Mouse (Mus musculus) spleen, adult 2 months (tissue): ENCODE data around the gene Slc13a3. TPM values are rescaled to one million over a fixed set of nuclear protein-coding genes. Genes with fewer than 3 reads are reported as not detected.
A peak's percentile ranks its signal among the peaks of the same experiment; 100 is the strongest.

Experiments used
- DNase-seq, 2 experiments: peaks; one replicate each; pipeline versions ENCODE4 v3.0.0 to v3.0.0-alpha.2; 2012 to 2021; ENCODE audit warnings: low spot score in 2 of 2, low read depth in 1 of 2
- H3K27ac ChIP-seq: fragments of 200-500 bp; 2 replicates; pipeline ENCODE4 v1.5.1; 2012; ENCODE audit warnings: low read length, inconsistent platforms; ENCODE audit not compliant: insufficient read depth
- H3K27me3 ChIP-seq: fragments of 200-500 bp; 2 replicates; pipeline ENCODE4 v1.6.1; 2012; ENCODE audit warnings: mild to moderate bottlenecking, moderate library complexity, low read length, inconsistent platforms; ENCODE audit not compliant: control insufficient read depth, insufficient read depth
- H3K36me3 ChIP-seq: fragments of 200-500 bp; 2 replicates; pipeline ENCODE4 v1.6.1; 2012; ENCODE audit warnings: mild to moderate bottlenecking, low read length, inconsistent platforms; ENCODE audit not compliant: control insufficient read depth, insufficient read depth
- H3K4me1 ChIP-seq: fragments of 200-500 bp; 2 replicates; pipeline ENCODE4 v1.6.1; 2011; ENCODE audit warnings: inconsistent platforms; ENCODE audit not compliant: control insufficient read depth, insufficient read depth, insufficient read length
- H3K4me3 ChIP-seq: fragments of 200-500 bp; 2 replicates; pipeline ENCODE4 v1.5.1; 2011; ENCODE audit warnings: mild to moderate bottlenecking, inconsistent platforms; ENCODE audit not compliant: insufficient read depth, insufficient read length; ENCODE audit errors: extremely low read depth
- CTCF ChIP-seq: fragments of 200-500 bp; IDR thresholded peaks from 2 replicates; pipeline ENCODE4 v1.5.1; 2011; ENCODE audit warnings: mild to moderate bottlenecking, inconsistent platforms; ENCODE audit not compliant: insufficient read depth, insufficient read length, insufficient replicate concordance; ENCODE audit errors: extremely low read depth
- POLR2A ChIP-seq: fragments of 200-500 bp; IDR thresholded peaks from 2 replicates; pipeline ENCODE4 v1.6.1; 2011; ENCODE audit warnings: low read depth, low read length, inconsistent platforms
- WGBS: fragments of 180-500 bp; shearing (Covaris S2); methylation state at CpG from one replicate; pipeline ENCODE4 v1.1.7; 2018; 5-methylcytosine and 5-hydroxymethylcytosine counted together
- polyA plus RNA-seq: library from polyadenylated mRNA; depleted of rRNA; stranded (reverse); fragments of >200 nt; gene quantifications from 2 replicates; pipeline ENCODE4 v1.2.3, GENCODE M21; 2012

Gene Slc13a3
- polyA plus RNA-seq, 1 experiment = 0.94 TPM

GRCm38 (mm10) chr2:165509686-165510085 is 36.7 kb upstream of the Slc13a3 start:
- H3K4me3 ChIP-seq = no peak overlapping the region
- TF ChIP-seq CTCF (no peak), POLR2A (no peak)
- no peak overlapping the region for H3K27ac ChIP-seq
- no peaks in the 10 kb centered on the region for H3K4me1 ChIP-seq
- 66% methylated on average over 9 of the region's 9 CpGs for WGBS
- no peak for DNase-seq
- no peaks in the 10 kb centered on the region for H3K36me3 ChIP-seq
- H3K27me3 ChIP-seq = no peaks in the 10 kb centered on the region

- Histone ChIP-seq H3K27me3 (peaks cover 2% of the 10 kb centered on the region), H3K36me3 (no peaks in the 10 kb centered on the region), H3K27ac (no peak within 1 kb of the TSS), H3K4me1 (no peaks in the 10 kb centered on the region), H3K4me3 (no peak within 1 kb of the TSS; the same call in 1 of the 2 replicates)
- WGBS = 8% methylated on average over 31 of the region's 32 CpGs
- DNase-seq = no peak
- TF ChIP-seq POLR2A (no peak), CTCF (no peak)
Observed at GRCm38 (mm10) chr2:165503259-165504203, 30.5 kb upstream of the Slc13a3 start, which contains the start of gene Slc2a10. Gene Slc2a10, plus strand, starts transcription at chr2:165503787.

DNA sequence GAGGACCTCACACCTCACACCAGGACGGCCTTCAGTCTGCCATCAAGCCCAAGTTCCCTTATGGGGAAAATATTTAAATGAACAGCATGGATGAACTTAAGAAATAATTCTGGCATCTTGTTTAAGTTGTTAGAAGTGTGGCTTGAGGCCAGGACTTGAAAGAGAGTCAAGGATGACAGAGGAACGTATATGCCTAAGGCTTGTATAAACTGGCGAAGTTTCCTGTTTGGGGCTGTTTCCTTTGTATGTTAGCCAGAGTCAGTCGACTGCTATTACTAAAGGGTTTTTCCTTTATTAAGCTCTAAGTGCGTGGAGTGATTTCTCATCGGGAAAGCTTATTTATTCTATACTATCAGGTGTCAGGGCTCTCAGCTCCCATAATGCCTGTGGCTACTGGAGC is 25.8 kb upstream of the Slc13a3 start:
- no peak for DNase-seq
- Histone ChIP-seq H3K36me3 (no peaks in the 10 kb centered on the region), H3K27ac (no peak overlapping the region), H3K4me1 (peaks cover 3% of the 10 kb centered on the region; the same call in 1 of the 2 replicates), H3K27me3 (peaks cover 2% of the 10 kb centered on the region), H3K4me3 (no peak overlapping the region)
- WGBS = 66% methylated on average over 6 of the region's 6 CpGs
- TF ChIP-seq POLR2A (no peak), CTCF (no peak)

GRCm38 (mm10) chr2:165497706-165498275 is 24.8 kb upstream of the Slc13a3 start:
- WGBS = 80% methylated on average over 2 of the region's 2 CpGs
- DNase-seq = no peak
- peaks cover 7% of the 10 kb centered on the region; the same call in 1 of the 2 replicates for H3K4me1 ChIP-seq
- no peak overlapping the region for H3K27ac ChIP-seq
- no peaks in the 10 kb centered on the region for H3K36me3 ChIP-seq
- TF ChIP-seq CTCF (no peak), POLR2A (no peak)
- no peaks in the 10 kb centered on the region for H3K27me3 ChIP-seq
- H3K4me3 ChIP-seq = no peak overlapping the region

DNA sequence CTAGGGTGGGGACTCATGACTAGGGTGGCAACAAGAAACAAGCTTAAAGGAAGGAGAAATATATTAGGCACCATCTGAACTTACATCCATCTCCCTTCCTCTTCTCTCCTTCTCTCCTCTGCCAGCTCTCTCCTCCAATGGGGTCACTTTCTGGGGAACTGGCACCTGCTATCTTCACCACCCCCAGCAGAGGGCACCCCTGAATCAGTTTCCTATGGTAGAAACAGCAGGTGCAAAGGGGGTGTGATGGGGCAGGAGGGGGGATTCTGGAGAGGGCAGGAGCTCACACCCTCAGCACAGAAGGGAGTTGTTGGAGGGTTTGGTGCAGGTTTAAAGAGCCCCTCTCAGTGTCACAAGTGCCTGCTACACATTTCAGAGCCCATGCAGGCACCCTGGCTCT is 23.2 kb upstream of the Slc13a3 start:
- peak; percentile 34 to 63 for DNase-seq
- H3K27ac ChIP-seq = no peak overlapping the region
- TF ChIP-seq POLR2A (no peak), CTCF (peak; percentile 46; the same call in 1 of the 2 replicates)
- H3K27me3 ChIP-seq = no peaks in the 10 kb centered on the region
- no peaks in the 10 kb centered on the region for H3K36me3 ChIP-seq
- no peak overlapping the region for H3K4me3 ChIP-seq
- H3K4me1 ChIP-seq = peaks cover 7% of the 10 kb centered on the region; the same call in 1 of the 2 replicates

GRCm38 (mm10) chr2:165494495-165494894 is 21.5 kb upstream of the Slc13a3 start:
- DNase-seq = no peak
- Histone ChIP-seq H3K4me3 (no peak overlapping the region), H3K27me3 (no peaks in the 10 kb centered on the region), H3K36me3 (peaks cover 2% of the 10 kb centered on the region; the same call in 1 of the 2 replicates), H3K27ac (no peak overlapping the region), H3K4me1 (peaks cover 7% of the 10 kb centered on the region; the same call in 1 of the 2 replicates)
- whole genome bisulfite sequencing = 44% methylated on average over 2 of the region's 2 CpGs
- no peak for TF ChIP-seq CTCF
- no peak for TF ChIP-seq POLR2A
